Mouse (Mus musculus) erythroblast, adult 5-6 weeks (primary cell): ENCODE measurements around the gene Tmem63c. TPM values are rescaled to one million over a fixed set of nuclear protein-coding genes. Genes with fewer than 3 reads are reported as not detected.
A peak's percentile ranks its signal among the peaks of the same experiment; 100 is the strongest.

Source experiments
- ATAC-seq: replicated peaks from 2 replicates; pipeline ENCODE4 v1.8.0; 2016; ENCODE audit warnings: moderate number of reproducible peaks, mild to moderate bottlenecking, moderate TSS enrichment, inconsistent platforms; ENCODE audit not compliant: poor library complexity, low FRiP score, severe bottlenecking
- total RNA-seq, 2 experiments: library from RNA; stranded (forward) in 1 of 2; stranded (reverse) in 1 of 2; fragments of 150-400 nt in 1 of 2; fragments of 200-764, 138-1000 nt in 1 of 2; gene quantifications; 2 replicates each; pipeline versions ENCODE4 v1.2.3 to v1.2.4; 2015 to 2017; ENCODE audit warnings: low replicate concordance in 2 of 2

Gene Tmem63c
- total RNA-seq, 2 experiments from 2014 or later: not detected

DNA sequence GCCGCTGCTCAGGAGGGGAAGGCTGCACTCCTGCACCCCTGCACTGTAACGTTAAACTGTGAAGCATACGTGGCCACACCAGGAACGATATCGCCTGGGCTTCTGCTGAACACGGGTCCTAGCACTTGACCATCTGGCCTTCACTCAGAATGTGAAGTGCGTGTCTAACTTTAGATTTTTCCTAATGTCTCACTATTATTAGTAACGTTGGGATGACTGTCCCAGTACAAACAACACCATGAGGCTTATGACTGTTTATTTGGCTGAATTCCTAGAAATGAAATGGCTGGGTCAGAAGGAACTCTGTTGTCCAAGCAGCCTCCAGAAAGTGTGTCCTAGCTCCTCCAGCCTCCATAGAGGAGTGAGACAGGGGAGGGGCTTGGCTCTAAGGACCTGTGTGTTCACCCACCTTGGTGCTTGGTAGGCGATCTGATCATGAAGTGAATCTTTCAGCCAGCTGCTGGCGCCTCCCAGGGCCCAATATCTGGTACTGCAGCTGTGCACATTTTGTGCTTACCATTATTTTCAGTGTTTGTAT is 21.8 kb upstream of the Tmem63c start:
- no peak for ATAC-seq

DNA sequence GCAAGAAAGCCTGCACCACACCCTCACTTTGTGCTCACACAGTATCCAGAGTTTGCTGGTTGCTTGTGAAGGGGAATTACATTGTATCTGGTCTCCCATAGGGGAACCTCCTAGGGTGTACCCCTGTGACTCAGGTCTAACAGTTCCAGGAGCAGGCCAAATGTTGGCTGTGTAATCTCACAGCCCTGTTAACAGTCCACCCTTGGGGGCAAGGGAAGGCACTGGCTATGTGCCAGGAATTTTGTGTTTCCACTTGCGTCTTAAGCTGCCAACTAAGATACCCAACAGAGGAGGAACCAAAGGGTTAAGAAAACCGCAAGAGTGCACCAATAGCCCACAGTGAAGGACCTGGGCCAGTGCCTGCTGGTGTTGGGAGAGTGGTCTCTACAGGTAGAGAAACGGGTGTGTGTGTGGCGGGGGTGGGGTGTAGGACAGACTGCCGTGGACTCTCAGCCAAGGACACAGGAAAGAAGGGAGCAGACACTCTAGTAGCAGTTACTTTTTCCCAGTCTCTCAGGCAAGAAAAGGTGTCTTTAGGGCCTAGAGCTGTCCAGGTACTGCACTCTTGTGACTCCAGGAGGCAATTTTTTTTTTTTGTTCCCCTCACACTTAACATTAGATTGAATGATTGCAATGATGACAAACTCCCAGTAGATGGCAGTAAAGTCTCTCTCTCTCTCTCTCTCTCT is 20.8 kb upstream of the Tmem63c start:
- ATAC-seq: no peak

DNA sequence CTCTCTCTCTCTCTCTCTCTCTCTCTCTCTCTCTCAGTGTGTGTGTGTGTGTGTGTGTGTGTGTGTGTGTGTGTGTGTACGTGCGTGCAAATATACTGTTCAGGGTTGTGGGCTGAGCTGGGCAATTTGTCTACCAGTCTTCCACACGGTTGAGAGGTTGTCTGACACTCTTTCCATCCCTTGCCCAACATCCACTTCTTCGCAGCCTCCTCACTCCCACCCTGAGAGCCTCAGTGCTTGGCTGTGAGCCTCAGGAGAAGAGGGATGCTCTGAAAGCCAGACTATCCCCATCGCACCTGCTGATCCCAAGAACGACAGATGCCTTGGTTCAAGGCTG is 20.3 kb upstream of the Tmem63c start:
- no peak for ATAC-seq

DNA sequence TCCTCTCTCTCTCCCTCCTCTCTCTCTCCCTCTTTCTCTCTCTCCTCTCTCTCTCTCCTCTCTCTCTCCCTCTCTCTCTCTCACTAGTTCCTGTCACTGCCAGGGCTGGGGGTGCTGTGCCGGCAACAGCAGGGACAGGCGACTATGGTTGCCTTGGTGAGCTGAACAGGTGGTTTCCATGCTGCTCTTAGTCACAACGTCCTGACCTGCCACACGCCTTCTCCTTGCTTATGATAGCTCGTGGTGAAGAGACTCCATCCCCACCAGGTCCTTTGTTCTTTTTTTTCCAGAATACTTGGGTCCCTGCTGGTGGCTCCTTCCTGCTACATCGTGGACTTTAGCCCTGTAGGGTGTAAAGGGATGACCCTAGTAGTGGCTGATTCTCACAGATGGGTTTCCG is 18.9 kb upstream of the Tmem63c start:
- ATAC-seq: no peak

DNA sequence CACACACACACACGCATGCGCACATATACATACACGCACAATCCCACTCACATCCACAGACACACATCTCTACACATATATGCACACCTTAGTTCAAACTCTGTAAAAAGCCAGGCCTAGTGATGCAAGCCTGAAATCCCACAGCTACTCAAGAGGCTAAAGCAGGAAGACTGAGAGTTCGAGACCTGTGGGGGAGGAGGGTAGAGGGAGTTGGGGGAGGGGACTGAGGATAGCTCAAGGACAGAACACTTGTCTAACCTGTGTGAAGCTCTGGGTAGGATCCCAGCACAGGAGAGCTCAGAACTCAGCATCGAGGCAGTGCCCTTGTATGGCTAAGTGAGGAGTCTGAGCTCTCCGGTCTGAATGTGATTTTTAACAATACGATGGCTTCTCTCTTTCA is 18.3 kb upstream of the Tmem63c start:
- ATAC-seq: no peak

DNA sequence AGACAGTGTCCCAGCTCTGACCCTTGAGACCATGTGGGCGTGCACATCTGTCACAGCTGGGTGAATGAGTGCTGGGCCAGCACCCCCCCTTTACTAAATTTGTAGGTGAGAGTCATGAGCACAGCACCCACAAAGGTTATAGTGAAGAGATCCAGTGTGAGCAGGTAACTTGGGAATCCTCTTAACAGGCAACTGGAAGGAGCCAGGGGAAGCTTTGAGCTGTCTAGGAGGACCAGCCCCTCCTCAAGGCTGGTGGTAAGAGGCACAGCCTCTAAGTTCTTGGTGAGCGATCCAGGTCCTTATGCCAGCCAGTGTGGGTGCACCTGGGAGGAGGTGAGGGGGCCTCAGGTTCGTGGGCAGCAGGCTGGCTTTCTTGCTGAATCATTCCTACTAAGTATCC is 17.5 kb upstream of the Tmem63c start:
- ATAC-seq: no peak

DNA sequence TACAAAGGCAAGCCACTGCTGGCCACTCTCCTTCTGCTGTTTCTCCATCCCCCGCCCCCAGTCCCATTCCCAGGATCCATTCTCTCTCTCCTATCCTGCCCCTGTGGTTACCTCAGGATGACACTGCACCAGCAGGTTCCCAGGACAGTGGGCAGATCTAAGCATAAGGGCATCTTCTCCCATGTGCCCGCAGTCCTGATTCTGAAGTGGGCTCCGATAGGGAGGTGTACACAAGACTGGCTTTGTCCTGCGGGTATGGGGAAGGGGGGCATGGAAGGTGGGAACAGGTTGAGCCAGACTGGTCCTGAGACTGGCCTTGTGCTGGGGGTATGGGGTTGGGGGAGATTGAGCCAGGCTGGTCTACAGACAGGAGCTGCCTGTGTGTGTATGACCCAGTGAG is 16.5 kb upstream of the Tmem63c start:
- ATAC-seq: no peak

DNA sequence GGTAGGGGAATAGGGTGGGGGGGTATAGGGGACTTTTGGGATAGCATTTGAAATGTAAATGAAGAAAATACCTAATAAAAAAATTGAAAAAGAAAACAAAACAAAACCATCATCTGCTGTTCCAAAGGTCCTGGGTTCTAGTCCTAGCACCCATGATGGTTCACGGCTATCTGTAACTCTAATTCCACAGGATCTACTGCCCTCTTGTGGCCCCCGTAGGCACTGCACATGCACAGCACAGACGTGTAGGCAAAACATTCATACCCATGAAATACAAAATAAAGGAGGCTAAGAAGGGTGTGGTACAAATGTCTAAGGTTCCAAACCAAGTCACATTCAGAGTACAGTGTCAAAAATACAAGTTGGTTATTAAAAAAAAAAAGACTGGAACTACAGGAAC is 4.1 kb upstream of the Tmem63c start:
- ATAC-seq: peak; percentile 73; the same call in 1 of the 2 replicates

DNA sequence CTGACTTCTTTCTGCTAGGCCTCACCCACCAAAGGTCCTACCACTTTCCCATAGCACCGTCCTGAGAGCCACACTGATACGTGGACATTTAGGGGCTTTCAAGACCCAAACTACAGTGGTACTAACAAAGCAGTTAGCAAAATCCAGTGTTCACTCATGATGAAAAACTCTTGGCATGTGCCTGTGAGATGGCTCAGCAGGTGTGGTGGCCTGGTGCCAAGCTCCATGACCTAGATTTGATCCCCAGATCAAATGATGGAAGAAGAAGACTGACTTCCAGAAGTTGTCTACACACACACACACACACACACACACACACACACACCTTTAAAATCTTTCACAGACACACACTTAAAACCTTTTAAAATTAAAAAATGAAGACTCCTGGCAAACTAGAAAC is 2.4 kb upstream of the Tmem63c start:
- ATAC-seq: no peak

DNA sequence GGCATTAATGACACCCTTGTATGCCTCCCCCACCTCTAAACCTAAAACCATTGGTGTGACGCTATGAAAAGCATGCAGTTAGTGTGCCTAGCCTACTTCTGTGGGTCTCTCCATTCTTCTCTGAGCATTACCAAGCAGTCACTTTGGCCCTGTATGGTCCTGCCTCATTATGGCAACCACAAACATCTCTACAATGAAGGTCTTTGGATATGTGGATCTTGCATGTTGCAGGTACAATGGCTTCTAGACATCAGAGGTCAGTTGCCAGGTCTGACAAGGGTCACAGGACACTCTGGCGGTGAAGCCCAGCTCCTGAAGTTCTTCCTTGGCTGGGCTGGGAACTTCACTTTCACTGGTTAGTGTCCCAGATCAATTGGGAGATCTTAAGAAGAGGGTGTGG is 866 bp downstream of the Tmem63c start:
- no peak for ATAC-seq

DNA sequence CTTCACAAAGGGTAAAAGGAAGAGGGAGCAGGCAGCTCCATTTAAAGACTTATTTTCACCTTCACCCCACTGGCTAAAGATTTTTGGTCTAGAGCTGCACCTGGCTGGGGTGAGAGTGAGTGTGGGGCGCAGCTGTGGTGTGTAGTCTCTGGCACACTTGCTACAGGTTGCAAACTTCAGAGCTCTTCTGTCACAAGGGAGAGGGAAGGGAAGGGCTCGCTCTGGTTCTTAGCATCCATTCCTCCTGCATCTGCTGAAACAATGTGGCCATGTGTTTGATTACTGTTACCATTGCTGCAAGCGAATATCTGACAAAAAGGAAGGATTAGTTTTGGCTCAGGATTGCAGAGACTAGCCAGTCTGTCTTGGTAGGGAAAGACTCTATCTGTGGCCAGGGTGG is 2.3 kb downstream of the Tmem63c start:
- ATAC-seq: no peak

DNA sequence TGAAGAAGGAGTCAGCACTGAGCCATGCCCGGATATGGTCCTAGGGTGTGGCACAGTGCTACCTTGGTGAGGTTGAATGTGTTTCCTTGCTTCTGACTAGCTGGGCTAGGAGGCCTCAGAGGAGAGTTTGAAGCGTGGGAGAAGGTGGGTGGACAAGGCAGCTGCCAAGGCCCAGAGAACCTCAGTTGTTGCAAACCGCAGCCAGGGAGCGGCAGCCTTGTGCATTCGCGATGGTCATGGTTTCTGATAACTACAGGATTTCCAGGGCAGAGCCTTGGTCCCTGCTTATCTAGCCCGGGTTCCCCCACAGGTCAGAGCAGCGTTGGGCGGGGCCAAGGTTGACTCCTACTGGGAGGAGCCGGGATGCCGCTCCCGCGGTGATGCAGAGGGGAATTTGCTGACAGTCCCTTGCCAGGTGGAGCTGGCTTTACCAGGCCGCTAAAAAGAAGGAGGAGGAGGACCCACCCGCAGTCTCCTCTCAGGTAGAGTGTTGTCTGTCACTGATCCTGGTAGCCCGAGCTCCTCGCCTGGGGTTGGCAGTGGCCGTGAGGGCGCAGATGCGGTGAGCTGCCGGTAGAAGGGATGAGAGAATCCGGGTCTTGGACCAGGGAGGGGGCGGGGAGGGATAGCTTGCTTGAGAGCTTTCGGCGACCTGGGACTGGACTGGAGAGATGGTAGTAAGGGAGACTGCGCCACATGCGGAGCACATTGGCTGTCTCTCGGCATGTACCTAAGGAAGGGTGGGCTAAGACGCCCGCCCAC is 5.2 kb downstream of the Tmem63c start:
- ATAC-seq: 0 out of 2 replicates have a peak, but pooled peaks have one; percentile 40

DNA sequence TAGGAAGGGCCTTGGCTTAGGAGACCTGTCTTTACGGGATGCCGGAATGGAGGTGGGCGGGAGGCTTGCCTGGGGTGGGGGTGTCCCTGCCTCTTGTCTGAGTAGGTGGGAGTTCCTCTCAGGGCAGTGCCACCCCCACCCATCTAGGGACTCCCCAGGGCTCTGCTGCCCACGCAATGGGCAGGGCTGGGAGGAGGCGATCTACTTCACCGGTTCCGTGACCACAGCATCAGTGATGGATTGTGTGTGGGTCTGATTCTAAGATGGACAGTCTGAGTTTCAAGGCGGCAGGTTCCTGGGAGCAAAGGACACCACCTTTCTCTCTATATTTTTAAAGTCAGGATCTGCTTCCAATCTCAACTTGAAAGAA is 5.7 kb downstream of the Tmem63c start:
- no peak for ATAC-seq

DNA sequence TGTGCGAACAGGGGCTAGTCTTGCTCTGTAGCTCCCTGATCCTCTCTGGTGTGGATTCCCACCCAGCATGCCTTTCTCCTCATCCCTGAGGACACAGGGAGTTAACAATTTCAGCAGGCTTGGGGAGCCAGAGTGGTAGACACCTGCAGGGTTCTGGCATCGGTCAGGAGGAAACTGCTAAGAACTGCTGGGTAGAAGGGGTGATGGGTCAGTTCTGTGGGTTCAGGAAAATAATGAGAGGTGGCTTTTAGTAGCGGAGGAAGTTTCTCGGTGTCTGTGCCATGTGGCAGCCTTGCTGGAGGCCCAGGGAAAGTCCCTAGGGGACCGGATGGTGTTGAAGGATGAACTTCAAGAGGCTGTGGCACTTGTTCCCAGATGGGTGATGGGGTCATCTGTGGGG is 6.3 kb downstream of the Tmem63c start:
- no peak for ATAC-seq

DNA sequence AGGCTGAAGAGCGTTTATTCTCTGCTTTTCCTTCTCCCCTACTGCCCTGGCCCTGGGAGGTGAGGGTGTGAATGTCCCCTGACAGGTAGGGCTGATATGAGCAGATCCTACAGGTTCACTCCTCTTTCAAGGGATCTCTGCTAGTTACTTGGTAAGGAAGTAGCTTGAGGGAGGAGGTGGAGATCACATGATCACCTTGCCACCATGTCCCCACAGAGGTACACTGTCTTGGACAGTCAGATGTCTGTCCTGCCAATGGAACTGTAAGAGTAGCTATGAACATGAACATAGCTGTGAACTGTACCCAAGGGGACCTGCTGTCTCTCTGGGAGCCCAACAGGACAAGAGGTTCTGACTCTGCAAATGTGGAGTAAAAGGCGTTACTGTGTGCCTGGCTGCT is 6.9 kb downstream of the Tmem63c start:
- no peak for ATAC-seq

DNA sequence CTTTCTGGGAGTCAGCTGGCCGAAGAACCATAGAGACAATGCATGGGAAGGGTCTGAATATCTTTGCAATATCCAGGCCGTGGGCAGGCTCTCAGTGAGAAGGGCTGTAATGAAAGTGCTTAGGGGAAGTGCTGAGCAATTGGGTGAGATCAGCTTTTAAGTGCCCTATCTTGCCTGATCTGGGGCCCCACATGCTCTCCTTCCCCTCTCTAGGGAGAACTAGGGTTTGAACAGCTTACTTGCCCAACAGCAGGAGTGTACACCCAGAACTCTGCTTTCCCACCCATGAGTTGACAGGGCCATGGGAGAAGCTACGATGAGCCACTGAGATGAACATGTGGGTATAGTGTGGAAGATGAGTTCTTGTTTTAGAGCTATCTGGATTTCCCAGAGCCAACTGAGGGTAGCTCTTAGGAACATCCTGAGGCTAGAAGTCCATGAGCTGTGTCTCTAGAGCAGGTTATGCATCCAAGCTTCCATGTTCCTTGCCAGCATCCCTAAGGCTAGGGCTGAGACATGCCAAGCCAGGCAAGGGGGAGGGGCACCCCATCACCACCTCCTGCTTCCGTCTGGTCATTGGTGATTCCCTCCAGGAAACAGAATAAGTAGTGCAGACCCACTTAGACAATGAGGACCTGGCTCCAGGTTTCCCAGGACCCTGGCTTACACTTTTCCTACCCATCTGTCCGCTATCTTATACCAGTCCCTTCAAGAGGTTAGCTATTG is 8.3 kb downstream of the Tmem63c start:
- no peak for ATAC-seq

DNA sequence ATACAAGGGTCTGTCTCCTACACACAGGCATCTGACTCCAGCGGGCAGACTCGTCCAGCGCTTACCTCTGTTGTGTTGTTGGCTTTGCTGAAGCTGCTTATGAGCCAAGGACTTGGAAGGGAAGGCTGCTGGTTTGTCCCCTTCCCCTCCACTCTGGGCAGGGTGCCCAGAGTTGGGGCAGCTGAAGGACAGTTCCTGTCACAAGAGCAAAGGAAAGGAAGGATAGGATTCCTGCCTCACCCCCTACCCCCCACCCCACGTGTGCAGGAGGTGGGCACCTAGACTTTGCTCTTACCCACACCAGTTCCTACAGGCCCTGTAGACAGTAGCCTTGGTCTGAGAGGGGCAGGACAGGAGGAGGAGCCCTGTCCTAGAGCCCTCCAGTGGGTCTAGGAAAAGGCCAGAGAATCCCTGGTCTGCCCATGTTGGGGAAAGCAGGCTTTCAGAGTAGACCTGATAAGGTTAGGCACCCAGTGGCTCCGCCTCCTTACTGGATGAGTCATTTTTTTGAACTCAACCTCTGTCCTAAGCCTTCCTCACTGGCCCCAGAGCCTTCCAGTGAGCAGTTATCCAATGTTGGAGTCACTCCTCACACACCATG is 10.1 kb downstream of the Tmem63c start:
- no peak for ATAC-seq

DNA sequence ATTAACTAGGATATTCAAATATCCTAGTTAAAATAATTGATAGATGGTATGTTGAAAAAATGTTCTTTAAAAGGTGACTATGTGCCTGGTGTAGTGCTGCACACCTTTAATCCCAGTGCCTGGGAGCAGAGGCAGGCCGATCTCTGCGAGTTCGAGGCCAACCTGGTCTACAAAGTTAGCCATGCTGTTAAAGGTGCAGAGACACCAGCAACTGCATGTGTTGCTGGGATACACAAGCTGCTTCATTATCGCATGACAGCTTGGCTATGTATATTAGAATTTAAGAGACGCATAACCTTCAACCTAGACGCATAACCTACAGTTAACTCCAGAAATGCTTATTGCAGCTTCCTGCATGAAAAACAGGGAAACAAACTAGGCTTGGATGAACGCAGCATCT is 15.5 kb downstream of the Tmem63c start:
- no peak for ATAC-seq

DNA sequence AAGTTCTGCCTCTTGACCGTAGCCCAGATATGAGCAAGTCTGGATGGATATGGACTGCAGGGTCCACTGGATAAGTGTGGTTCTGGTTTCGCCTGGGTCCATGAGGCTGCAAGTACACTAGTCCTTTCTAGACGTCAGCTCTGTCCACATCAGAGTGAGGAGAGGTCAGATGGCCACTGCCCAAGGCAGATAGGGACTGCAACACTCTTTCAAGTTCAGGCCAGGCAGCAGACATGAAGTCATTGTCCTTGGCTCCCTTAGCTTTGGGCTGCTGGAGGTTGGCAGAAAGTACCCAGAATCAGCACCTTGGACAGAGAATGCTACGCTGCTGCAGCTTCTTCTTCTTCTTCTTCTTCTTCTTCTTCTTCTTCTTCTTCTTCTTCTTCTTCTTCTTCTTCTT is 19.0 kb downstream of the Tmem63c start:
- no peak for ATAC-seq

DNA sequence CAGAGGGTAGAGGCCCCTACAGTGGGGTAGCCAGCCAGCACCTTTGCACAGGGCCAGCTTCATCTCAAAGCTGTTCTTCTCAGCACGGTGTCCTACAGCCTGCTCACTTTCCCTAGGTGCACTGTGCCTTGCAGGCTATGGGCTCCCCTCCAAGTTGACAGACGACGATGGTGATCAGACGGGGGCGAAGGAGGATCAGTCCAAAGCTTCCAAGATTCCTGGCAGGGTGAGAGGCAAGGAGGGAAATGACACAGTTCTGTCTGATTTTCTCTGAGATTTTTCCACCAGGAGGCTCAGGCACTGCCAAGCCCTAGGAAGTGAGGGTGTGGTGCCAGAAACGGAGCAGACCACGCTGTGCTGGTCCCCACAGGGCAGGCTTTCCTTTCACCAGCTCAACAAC is 19.7 kb downstream of the Tmem63c start:
- no peak for ATAC-seq

DNA sequence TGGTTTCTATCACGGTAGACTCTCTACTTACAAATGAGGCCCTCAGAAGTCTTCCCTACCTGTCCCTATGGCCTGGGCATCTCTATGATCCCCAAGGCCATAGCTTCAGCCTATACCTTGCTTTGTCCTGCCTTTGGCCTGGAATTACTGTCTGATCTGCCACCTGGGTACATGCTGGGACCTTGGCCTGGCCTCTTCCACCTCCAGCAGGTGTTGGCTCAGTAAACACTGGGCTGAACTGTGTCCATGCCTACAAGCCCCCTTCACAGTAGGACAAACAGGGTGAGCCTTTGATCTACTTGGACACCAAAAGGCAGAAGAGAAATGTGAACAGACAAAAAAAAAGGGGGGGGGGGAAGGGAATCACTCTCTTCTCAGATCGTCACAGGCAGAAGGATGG is 21.3 kb downstream of the Tmem63c start:
- no peak for ATAC-seq
